Mouse (Mus musculus) frontal cortex, adult 2 months (tissue): ENCODE measurements around the gene Gucy1b1. TPM values are rescaled to one million over a fixed set of nuclear protein-coding genes. Genes with fewer than 3 reads are reported as not detected.
A peak's percentile ranks its signal among the peaks of the same experiment; 100 is the strongest.

Experiments used
- DNase-seq, 2 experiments: peaks; one replicate each; pipeline ENCODE4 v3.0.0; 2022; ENCODE audit warnings: low spot score in 1 of 2; ENCODE audit errors: extremely low spot score in 1 of 2
- polyA plus RNA-seq: library from polyadenylated mRNA; depleted of rRNA; stranded (reverse); fragments of >200 nt; gene quantifications from 2 replicates; pipeline ENCODE4 v1.2.3, GENCODE M21; 2012

The Gucy1b1 gene
- polyA plus RNA-seq, 1 experiment, result 141 TPM

GRCm38 (mm10) chr3:82036262-82037044 lies 38.0 kb downstream of the Gucy1b1 start:
- DNase-seq, result no peak

GRCm38 (mm10) chr3:82030008-82030748 lies 44.3 kb downstream of the Gucy1b1 start:
- DNase-seq, result no peak

GRCm38 (mm10) chr3:82029229-82029628 lies 45.3 kb downstream of the Gucy1b1 start:
- DNase-seq, result peak in 1 of 2 experiments; percentile 69

- DNase-seq, result no peak
These were observed 47.2 kb downstream of the Gucy1b1 start for GRCm38 (mm10) chr3:82027286-82027685.

- no peak for DNase-seq
These were observed 51.4 kb downstream of the Gucy1b1 start for GRCm38 (mm10) chr3:82023065-82023464.

- no peak for DNase-seq
These were observed 52.0 kb downstream of the Gucy1b1 start for GRCm38 (mm10) chr3:82022421-82022920.

GRCm38 (mm10) chr3:82014148-82014703 lies 60.3 kb downstream of the Gucy1b1 start:
- no peak for DNase-seq

- no peak for DNase-seq
These were observed 67.5 kb downstream of the Gucy1b1 start for GRCm38 (mm10) chr3:82007002-82007401.

GRCm38 (mm10) chr3:81995988-81996387 lies 78.5 kb downstream of the Gucy1b1 start:
- DNase-seq, result peak in 1 of 2 experiments; percentile 78

- no peak for DNase-seq
These were observed 79.1 kb downstream of the Gucy1b1 start for GRCm38 (mm10) chr3:81995371-81995770.

GRCm38 (mm10) chr3:81990531-81990930 lies 84.0 kb downstream of the Gucy1b1 start:
- no peak for DNase-seq

- DNase-seq, result no peak
These were observed 84.8 kb downstream of the Gucy1b1 start for GRCm38 (mm10) chr3:81989692-81990141.

GRCm38 (mm10) chr3:81987628-81988027 lies 86.9 kb downstream of the Gucy1b1 start:
- DNase-seq, result no peak

- DNase-seq, result no peak
These were observed 88.4 kb downstream of the Gucy1b1 start for GRCm38 (mm10) chr3:81986103-81986502.

- DNase-seq, result no peak
These were observed 89.4 kb downstream of the Gucy1b1 start for GRCm38 (mm10) chr3:81985100-81985499.

- DNase-seq, result no peak
These were observed 91.2 kb downstream of the Gucy1b1 start for GRCm38 (mm10) chr3:81983120-81983895.
